Mouse (Mus musculus) lung, embryonic 16.5 days (tissue): Measurements from ENCODE around the gene Phospho2. TPM values are rescaled to one million over a fixed set of nuclear protein-coding genes. Genes with fewer than 3 reads are reported as not detected.
"Not testable (repeated sequence)": the region's sequence is repeated elsewhere in the genome, so short reads cannot be mapped to it uniquely, and the experiment has no call there.

Experiments
- ATAC-seq: fragments of 200-750 bp; cut with Nextera tagmentation; 2 replicates; pipeline ENCODE4 v1.8.0; 2017; ENCODE audit warnings: low read depth, mild to moderate bottlenecking, moderate library complexity
- H3K27ac ChIP-seq: fragments of 300-500 bp; sonication (generic); 2 replicates; pipeline ENCODE4 v1.5.1; 2014; ENCODE audit warnings: mild to moderate bottlenecking, control low read depth, low read length
- H3K27me3 ChIP-seq: fragments of 300-500 bp; sonication (generic); 2 replicates; pipeline ENCODE4 v1.6.1; 2014; ENCODE audit warnings: low read depth, low read length, mixed read lengths; ENCODE audit not compliant: control insufficient read depth, insufficient read depth
- H3K36me3 ChIP-seq: fragments of 300-500 bp; sonication (generic); 2 replicates; pipeline ENCODE4 v1.6.1; 2014; ENCODE audit warnings: low read length; ENCODE audit not compliant: control insufficient read depth, insufficient read depth
- H3K4me1 ChIP-seq: fragments of 300-500 bp; sonication (generic); replicated peaks from 2 replicates; pipeline ENCODE4 v1.6.1; 2014; ENCODE audit warnings: low read length, mixed read lengths; ENCODE audit not compliant: control insufficient read depth, insufficient read depth
- H3K4me2 ChIP-seq: fragments of 300-500 bp; sonication (generic); 2 replicates; pipeline ENCODE4 v1.6.1; 2014; ENCODE audit warnings: low read depth, low read length, control low read depth
- H3K4me3 ChIP-seq: fragments of 300-500 bp; sonication (generic); 2 replicates; pipeline ENCODE4 v1.5.1; 2014; ENCODE audit warnings: mild to moderate bottlenecking, low read length, control low read depth
- H3K9ac ChIP-seq: fragments of 300-500 bp; sonication (generic); 2 replicates; pipeline ENCODE4 v1.6.1; 2014; ENCODE audit warnings: low read length, control low read depth
- H3K9me3 ChIP-seq: fragments of 300-500 bp; sonication (generic); 2 replicates; pipeline ENCODE4 v1.6.1; 2016; ENCODE audit warnings: low read length; ENCODE audit not compliant: control insufficient read depth
- WGBS: fragments of 180-500 bp; shearing (Covaris S2); extraction: QIAGEN DNeasy Blood & Tissue Kit; methylation state at CpG from one replicate; pipeline ENCODE4 v1.1.7; 2014; 5-methylcytosine and 5-hydroxymethylcytosine counted together
- polyA plus RNA-seq: library from polyadenylated mRNA; unstranded; fragments of >200 nt; fragmentation: Nextera tagmentation; extraction: Ambion mirVana; gene quantifications from 2 replicates; pipeline ENCODE4 v1.2.1, GENCODE M21; 2015

Phospho2 gene
- polyA plus RNA-seq, 1 experiment from 2014 or later: 21.9 TPM

DNA sequence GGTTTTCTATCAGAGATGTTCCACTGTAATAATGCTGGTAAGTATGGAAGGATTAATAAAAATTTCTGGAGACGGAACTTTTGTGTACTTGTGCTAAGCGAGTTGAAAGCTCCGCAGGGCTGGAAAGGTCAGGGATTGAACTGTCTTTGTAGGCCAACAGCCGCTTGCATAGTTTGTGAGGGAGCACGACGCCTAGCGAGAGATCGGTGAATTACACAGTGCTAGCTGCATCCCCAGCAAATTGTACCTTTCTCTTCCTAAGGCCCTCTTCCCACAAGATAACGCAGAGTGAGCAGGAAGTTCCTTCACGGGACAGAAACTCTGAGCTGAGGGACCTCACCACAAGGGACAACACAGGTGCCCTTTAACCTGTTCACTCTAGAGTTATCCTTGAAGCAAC is 862 bp downstream of the Phospho2 start:
- peak; percentile 44; the same call in 1 of the 2 replicates for ATAC-seq
- Histone ChIP-seq H3K9me3 (no peaks in the 10 kb centered on the region), H3K36me3 (peaks cover 7% of the 10 kb centered on the region), H3K4me1 (peaks cover 8% of the 10 kb centered on the region; the same call in 1 of the 2 replicates), H3K4me2 (peak overlapping the region; percentile 91), H3K9ac (peak overlapping the region; percentile 89), H3K27ac (peak overlapping the region; percentile 78; the same call in 1 of the 2 replicates), H3K27me3 (no peaks in the 10 kb centered on the region), H3K4me3 (peak overlapping the region; percentile 86)
- 2% methylated on average over 10 of the region's 10 CpGs for WGBS

DNA sequence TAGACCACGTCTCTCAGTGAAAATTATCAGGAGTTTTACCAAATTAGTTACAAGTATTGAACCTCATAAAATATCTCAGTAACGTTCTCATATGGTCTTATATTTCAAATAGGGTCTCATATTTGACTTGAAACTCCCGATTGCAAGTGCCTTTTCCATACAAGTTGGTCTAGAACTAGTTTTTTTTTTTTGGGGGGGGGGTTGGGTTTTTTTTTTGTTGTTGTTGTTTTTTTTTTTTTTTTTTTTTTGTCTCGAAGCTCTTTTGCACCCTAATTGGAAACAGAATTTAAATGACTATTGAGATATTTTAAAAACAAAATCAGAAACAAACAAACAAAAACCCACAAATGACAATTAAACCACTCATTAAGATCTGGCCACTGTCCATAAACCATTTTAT is 1.3 kb downstream of the Phospho2 start:
- Histone ChIP-seq H3K4me1 (peaks cover 8% of the 10 kb centered on the region; the same call in 1 of the 2 replicates), H3K9ac (no peak overlapping the region), H3K9me3 (no peaks in the 10 kb centered on the region), H3K27me3 (no peaks in the 10 kb centered on the region), H3K4me3 (peak overlapping the region; percentile 86; the same call in 1 of the 2 replicates), H3K36me3 (peaks cover 12% of the 10 kb centered on the region), H3K27ac (no peak overlapping the region), H3K4me2 (peak overlapping the region; percentile 91; the same call in 1 of the 2 replicates)
- ATAC-seq: no peak
- WGBS: 58% methylated on average over 4 of the region's 4 CpGs

DNA sequence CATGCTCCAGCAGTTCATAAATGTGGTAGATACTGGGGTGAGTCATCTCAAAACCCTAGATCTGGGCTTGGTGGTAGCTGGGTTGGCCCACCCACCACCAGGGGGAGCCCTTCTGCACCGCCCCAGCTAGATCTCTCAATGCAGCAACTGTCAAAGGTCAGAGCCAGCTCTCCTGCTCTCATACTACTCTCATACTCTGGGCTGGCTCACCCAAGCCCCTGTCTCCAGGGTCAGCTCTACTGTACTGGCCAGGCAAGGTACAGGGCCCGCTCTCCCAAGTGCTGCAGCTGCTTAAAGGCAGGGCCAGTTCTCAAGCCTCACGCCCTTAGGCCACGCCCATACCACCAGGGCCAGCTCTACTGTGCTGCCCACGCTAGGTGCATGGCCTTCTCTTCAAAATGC is 13.5 kb downstream of the Phospho2 start:
- peak; percentile 78 for ATAC-seq
- Histone ChIP-seq H3K27me3 (no peaks in the 10 kb centered on the region), H3K27ac (no peak overlapping the region), H3K9me3 (no peaks in the 10 kb centered on the region), H3K4me3 (no peak overlapping the region), H3K4me2 (no peak overlapping the region), H3K9ac (0 out of 2 replicates have a peak overlapping the region, but pooled peaks have one; percentile 15), H3K4me1 (no peaks in the 10 kb centered on the region), H3K36me3 (no peaks in the 10 kb centered on the region)
- WGBS: 58% methylated on average over 5 of the region's 5 CpGs

DNA sequence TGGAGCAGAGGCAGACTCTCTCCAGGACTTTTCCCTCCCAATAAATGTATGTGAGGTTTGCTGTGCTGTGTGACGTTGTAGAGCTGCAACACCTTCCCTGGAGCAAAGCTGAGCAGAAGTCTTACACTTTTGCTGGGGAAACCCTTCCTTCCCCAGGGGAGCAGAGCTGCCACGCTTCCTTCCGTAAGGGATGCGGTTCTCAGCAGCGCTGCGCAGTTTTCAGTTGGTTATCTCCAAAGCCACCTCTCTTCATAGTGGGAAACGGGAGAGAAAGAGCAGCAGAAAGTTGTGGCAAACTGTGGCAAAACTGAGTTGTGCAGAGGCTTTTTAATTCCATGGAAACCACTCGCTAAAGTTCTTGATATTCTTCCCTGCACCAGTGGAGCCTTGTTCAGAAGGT is 14.3 kb downstream of the Phospho2 start:
- ATAC-seq: no peak
- H3K27me3 ChIP-seq: no peaks in the 10 kb centered on the region
- no peaks in the 10 kb centered on the region for H3K36me3 ChIP-seq
- H3K9me3 ChIP-seq: no peaks in the 10 kb centered on the region
- H3K9ac ChIP-seq: no peak overlapping the region
- H3K4me2 ChIP-seq: no peak overlapping the region
- H3K4me3 ChIP-seq: no peak overlapping the region
- H3K27ac ChIP-seq: no peak overlapping the region
- H3K4me1 ChIP-seq: no peaks in the 10 kb centered on the region
- 51% methylated on average over 8 of the region's 8 CpGs for WGBS

- 69% methylated on average over 8 of the region's 9 CpGs for WGBS
These were observed 15.2 kb downstream of the Phospho2 start for GRCm38 (mm10) chr2:69804663-69805062.

DNA sequence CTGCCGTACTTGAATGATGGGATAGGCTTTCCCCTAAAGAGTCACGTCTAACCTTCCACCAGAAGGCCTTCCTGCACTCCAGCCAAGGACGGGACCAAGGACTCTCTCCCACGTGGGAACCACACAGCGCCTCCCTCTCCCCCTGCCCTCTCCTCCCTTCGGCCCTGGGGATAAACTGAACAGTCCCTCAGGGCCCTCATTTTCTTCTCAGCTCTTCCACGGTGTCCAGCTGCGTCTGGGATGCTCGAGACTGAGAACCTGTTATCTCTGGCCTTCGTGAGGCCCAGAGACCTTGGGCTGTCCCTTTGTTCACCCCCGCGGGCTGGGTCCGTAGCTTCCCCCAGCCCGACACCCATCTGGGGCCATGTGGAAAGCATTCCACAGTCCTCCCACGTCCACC is 20.7 kb downstream of the Phospho2 start:
- WGBS: 61% methylated on average over 15 of the region's 15 CpGs
- Histone ChIP-seq H3K4me1 (no peaks in the 10 kb centered on the region), H3K4me3 (no peak overlapping the region), H3K27ac (no peak overlapping the region), H3K9ac (no peak overlapping the region), H3K27me3 (no peaks in the 10 kb centered on the region), H3K9me3 (no peaks in the 10 kb centered on the region), H3K4me2 (no peak overlapping the region), H3K36me3 (no peaks in the 10 kb centered on the region)
- ATAC-seq: no peak

More at GRCm38 (mm10) chr2:69804663-69805062, 15.2 kb downstream of the Phospho2 start:
- not testable (repeated sequence) for ATAC-seq, H3K4me3 ChIP-seq, H3K4me2 ChIP-seq, H3K27me3 ChIP-seq, H3K9ac ChIP-seq, H3K27ac ChIP-seq, H3K9me3 ChIP-seq, H3K4me1 ChIP-seq, H3K36me3 ChIP-seq

GRCm38 (mm10) chr2:69811349-69811748 is 21.9 kb downstream of the Phospho2 start:
- not testable (repeated sequence) for H3K4me1 ChIP-seq
- WGBS: 52% methylated on average over 7 of the region's 7 CpGs

GRCm38 (mm10) chr2:69816575-69816974 is 27.2 kb downstream of the Phospho2 start:
- WGBS: 27% methylated on average over 5 of the region's 5 CpGs
- H3K4me1 ChIP-seq: peaks cover 9% of the 10 kb centered on the region
- H3K9me3 ChIP-seq: no peaks in the 10 kb centered on the region
- ATAC-seq: peak; percentile 81
- H3K27me3 ChIP-seq: no peaks in the 10 kb centered on the region
- H3K9ac ChIP-seq: no peak overlapping the region
- H3K4me3 ChIP-seq: no peak overlapping the region
- peak overlapping the region; percentile 49 for H3K27ac ChIP-seq
- H3K36me3 ChIP-seq: no peaks in the 10 kb centered on the region
- no peak overlapping the region for H3K4me2 ChIP-seq

More at GRCm38 (mm10) chr2:69811349-69811748, 21.9 kb downstream of the Phospho2 start:
- H3K9ac ChIP-seq, H3K27me3 ChIP-seq, H3K36me3 ChIP-seq, H3K4me2 ChIP-seq, H3K4me3 ChIP-seq, ATAC-seq, H3K27ac ChIP-seq, H3K9me3 ChIP-seq: not testable (repeated sequence)

- Histone ChIP-seq H3K36me3 (no peaks in the 10 kb centered on the region), H3K9me3 (no peaks in the 10 kb centered on the region), H3K27me3 (no peaks in the 10 kb centered on the region), H3K4me3 (no peak overlapping the region), H3K4me1 (peaks cover 11% of the 10 kb centered on the region), H3K27ac (no peak overlapping the region), H3K4me2 (no peak overlapping the region), H3K9ac (no peak overlapping the region)
- 69% methylated on average over 9 of the region's 9 CpGs for WGBS
- no peak for ATAC-seq
These were observed 29.1 kb downstream of the Phospho2 start for GRCm38 (mm10) chr2:69818350-69819085.
